Mouse (Mus musculus) thymus, adult 2 months (tissue): ENCODE measurements around the gene Erp27. TPM values are rescaled to one million over a fixed set of nuclear protein-coding genes. Genes with fewer than 3 reads are reported as not detected.

Experiments
- DNase-seq: peaks from one replicate; pipeline ENCODE4 v3.0.0; 2021
- H3K27ac ChIP-seq: fragments of 200-500 bp; 2 replicates; pipeline ENCODE4 v1.5.1; 2012; ENCODE audit warnings: low read length, control low read depth; ENCODE audit not compliant: control insufficient read depth, insufficient read depth
- H3K27me3 ChIP-seq: fragments of 200-500 bp; 2 replicates; pipeline ENCODE4 v1.6.1; 2012; ENCODE audit warnings: mild to moderate bottlenecking, low read length, moderate library complexity, mixed read lengths; ENCODE audit not compliant: control insufficient read depth, insufficient read depth
- H3K36me3 ChIP-seq: fragments of 200-500 bp; 2 replicates; pipeline ENCODE4 v1.6.1; 2012; ENCODE audit warnings: mild to moderate bottlenecking, low read length, moderate library complexity; ENCODE audit not compliant: control insufficient read depth, insufficient read depth
- H3K4me1 ChIP-seq: fragments of 200-500 bp; replicated peaks from 2 replicates; pipeline ENCODE4 v1.6.1; 2012; ENCODE audit warnings: low read length; ENCODE audit not compliant: control insufficient read depth, insufficient read depth
- H3K4me3 ChIP-seq: fragments of 200-500 bp; 2 replicates; pipeline ENCODE4 v1.5.1; 2012; ENCODE audit warnings: mild to moderate bottlenecking, low read length, control low read depth, moderate library complexity; ENCODE audit not compliant: control insufficient read depth, insufficient read depth
- CTCF ChIP-seq: fragments of 200-500 bp; IDR thresholded peaks from 2 replicates; pipeline ENCODE4 v1.5.1; 2012; ENCODE audit warnings: mild to moderate bottlenecking, control low read depth, low read length, moderate library complexity, borderline replicate concordance; ENCODE audit not compliant: control insufficient read depth, poor library complexity, insufficient read depth; ENCODE audit errors: extremely low read depth
- POLR2A ChIP-seq: fragments of 200-500 bp; IDR thresholded peaks from 2 replicates; pipeline ENCODE4 v1.6.1; 2012; ENCODE audit warnings: mild to moderate bottlenecking, low read length, control low read depth, moderate library complexity; ENCODE audit not compliant: control insufficient read depth, poor library complexity, insufficient read depth; ENCODE audit errors: extremely low read depth
- WGBS: fragments of 180-500 bp; shearing (Covaris S2); methylation state at CpG from one replicate; pipeline ENCODE4 v1.1.7; 2018; 5-methylcytosine and 5-hydroxymethylcytosine counted together
- polyA plus RNA-seq: library from polyadenylated mRNA; depleted of rRNA; stranded (reverse); fragments of >200 nt; gene quantifications from 2 replicates; pipeline ENCODE4 v1.2.3, GENCODE M21; 2012

Erp27 gene
- polyA plus RNA-seq, 1 experiment = 2.4 TPM

DNA sequence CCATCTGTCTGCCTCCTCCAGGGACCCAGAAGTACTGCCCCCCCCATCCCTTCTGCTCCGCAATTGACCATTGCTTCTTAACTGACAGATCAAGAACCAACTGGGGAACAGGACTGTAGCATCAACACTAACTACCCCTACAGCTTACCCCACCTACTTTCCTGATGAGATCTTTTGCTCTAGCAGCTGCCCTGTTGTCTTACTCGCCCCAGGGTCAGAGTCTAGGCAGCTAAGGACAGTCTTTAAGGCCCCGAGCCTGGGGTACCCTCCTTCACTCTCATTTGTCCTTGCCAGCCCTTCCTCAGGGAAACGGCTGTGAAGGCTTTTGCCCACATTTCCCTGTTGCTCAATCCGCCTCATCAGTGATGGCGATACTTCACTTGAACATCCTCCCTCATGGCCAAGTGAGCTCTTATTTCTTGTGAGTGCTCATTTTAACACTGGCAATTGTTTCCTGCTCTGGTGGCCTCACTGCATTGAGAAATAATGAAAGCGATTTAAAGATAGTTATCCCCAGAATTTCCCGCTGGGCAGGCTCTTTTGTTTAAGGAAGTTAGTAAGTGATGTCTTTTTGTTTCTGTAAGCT is 18.0 kb downstream of the Erp27 start:
- 82% methylated on average over 8 of the region's 8 CpGs for WGBS
- Histone ChIP-seq H3K4me3 (no peak overlapping the region), H3K4me1 (peaks cover 5% of the 10 kb centered on the region; the same call in 1 of the 2 replicates), H3K27ac (no peak overlapping the region), H3K27me3 (no peaks in the 10 kb centered on the region), H3K36me3 (no peaks in the 10 kb centered on the region)
- DNase-seq = no peak
- TF ChIP-seq POLR2A (no peak), CTCF (no peak)

GRCm38 (mm10) chr6:136902527-136902926 is 19.5 kb downstream of the Erp27 start:
- peaks cover 5% of the 10 kb centered on the region; the same call in 1 of the 2 replicates for H3K4me1 ChIP-seq
- no peak overlapping the region for H3K4me3 ChIP-seq
- DNase-seq = no peak
- TF ChIP-seq POLR2A (no peak), CTCF (no peak)
- no peaks in the 10 kb centered on the region for H3K27me3 ChIP-seq
- no peak overlapping the region for H3K27ac ChIP-seq
- 9% methylated on average over 9 of the region's 9 CpGs for WGBS
- H3K36me3 ChIP-seq = no peaks in the 10 kb centered on the region

DNA sequence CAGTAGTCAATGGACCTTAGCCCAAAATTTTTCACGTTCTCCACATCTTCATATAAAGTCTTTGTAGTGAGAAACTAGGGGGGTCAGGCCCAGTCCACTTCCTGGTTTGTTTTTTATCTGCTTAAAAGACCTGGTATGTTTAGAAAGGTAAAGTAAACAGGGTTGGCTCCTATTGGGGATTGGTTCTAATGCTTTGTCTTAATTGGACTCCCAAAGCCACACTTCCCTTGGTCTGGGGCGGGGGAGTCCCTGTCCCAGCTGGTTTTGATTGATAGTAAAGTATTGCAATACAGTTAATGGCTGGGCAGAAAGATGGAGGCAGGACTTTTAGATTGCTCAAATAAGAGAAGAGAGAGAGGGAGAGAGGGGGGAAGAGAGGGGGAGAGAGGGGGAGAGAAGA is 21.0 kb downstream of the Erp27 start:
- Histone ChIP-seq H3K27me3 (no peaks in the 10 kb centered on the region), H3K27ac (no peak overlapping the region), H3K4me3 (no peak overlapping the region), H3K4me1 (peaks cover 5% of the 10 kb centered on the region; the same call in 1 of the 2 replicates), H3K36me3 (no peaks in the 10 kb centered on the region)
- 41% methylated on average over 2 of the region's 2 CpGs for WGBS
- DNase-seq = no peak
- TF ChIP-seq CTCF (no peak), POLR2A (no peak)

DNA sequence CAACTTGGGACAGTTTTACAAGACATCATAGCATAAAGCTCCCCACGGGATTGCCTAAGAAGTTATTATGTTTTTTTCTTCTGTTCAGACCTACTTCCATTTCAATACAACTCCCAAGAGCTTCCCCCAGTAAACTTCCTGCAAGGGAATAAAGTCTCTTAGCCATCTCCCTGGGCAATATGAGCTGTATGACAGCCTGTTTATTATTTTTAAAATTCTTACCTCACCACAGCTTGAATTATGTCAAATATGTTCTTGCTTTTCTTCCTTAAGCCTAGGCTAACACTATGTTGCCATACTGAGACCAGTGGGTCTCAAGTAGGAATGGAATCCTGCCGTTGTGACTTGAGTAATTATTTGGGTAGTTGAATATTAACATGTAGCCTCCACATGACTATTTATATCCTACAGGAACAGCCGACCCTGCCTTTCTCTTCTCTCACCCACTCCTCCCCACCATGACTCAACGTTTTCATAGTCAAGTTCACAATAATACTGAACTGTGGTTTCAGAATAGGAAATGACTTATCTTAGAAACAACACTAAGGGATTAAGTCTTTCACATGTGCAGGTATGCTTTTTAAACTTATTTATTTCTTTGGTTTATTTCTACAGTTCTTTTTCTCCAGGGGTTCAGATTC is 21.5 kb downstream of the Erp27 start:
- peaks cover 5% of the 10 kb centered on the region; the same call in 1 of the 2 replicates for H3K4me1 ChIP-seq
- TF ChIP-seq POLR2A = no peak
- TF ChIP-seq CTCF = no peak
- H3K27me3 ChIP-seq = no peaks in the 10 kb centered on the region
- no peaks in the 10 kb centered on the region for H3K36me3 ChIP-seq
- DNase-seq = no peak
- H3K4me3 ChIP-seq = no peak overlapping the region
- no peak overlapping the region for H3K27ac ChIP-seq
- WGBS = 27% methylated on average over 4 of the region's 4 CpGs

- H3K27ac ChIP-seq = no peak overlapping the region
- H3K4me1 ChIP-seq = peaks cover 7% of the 10 kb centered on the region; the same call in 1 of the 2 replicates
- peak; percentile 33 for DNase-seq
- no peaks in the 10 kb centered on the region for H3K36me3 ChIP-seq
- no peak overlapping the region for H3K4me3 ChIP-seq
- no peaks in the 10 kb centered on the region for H3K27me3 ChIP-seq
- WGBS = 3% methylated on average over 2 of the region's 2 CpGs
- TF ChIP-seq CTCF (no peak), POLR2A (no peak)
Measured at GRCm38 (mm10) chr6:136898954-136899353, 23.0 kb downstream of the Erp27 start.

DNA sequence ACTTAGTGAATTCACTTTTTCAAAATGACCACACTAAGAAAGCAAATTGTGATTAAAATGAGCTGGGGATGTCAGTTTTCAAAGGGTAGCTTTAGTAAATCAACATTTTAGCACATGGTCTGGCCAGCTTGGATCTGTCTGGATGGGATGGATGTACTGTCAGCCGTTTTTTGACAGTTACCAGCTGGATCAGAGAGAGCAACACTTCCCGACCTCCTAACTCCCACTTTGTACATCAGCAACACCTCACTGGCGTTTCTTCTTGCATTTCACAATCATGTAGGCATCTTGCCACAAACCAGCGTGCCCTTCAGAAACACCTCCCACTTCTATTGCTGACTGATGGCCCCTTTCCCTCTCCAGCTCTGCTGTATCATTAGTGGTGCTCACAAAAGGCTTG is 23.8 kb downstream of the Erp27 start:
- H3K27ac ChIP-seq = no peak overlapping the region
- no peak for TF ChIP-seq POLR2A
- H3K4me3 ChIP-seq = no peak overlapping the region
- no peaks in the 10 kb centered on the region for H3K27me3 ChIP-seq
- WGBS = 67% methylated on average over 4 of the region's 4 CpGs
- no peak for DNase-seq
- H3K36me3 ChIP-seq = no peaks in the 10 kb centered on the region
- peaks cover 7% of the 10 kb centered on the region; the same call in 1 of the 2 replicates for H3K4me1 ChIP-seq
